Mouse (Mus musculus) lung, postnatal 0 days (tissue): ENCODE measurements at regions not wholly inside any gene's neighbourhood (a gene's known extent, or its start where the extent isn't known, plus 50 kb on each side); places are given as distances from the start of the nearest gene placed in this dataset.

Experiments
- CTCF ChIP-seq: IDR thresholded peaks from 2 replicates; pipeline ENCODE4 v1.5.1; 2016; ENCODE audit warnings: antibody characterized with exemption, mild to moderate bottlenecking
- EP300 ChIP-seq: IDR thresholded peaks from 2 replicates; pipeline ENCODE4 v1.6.1; 2016; ENCODE audit warnings: antibody characterized with exemption, mild to moderate bottlenecking, control low read depth

DNA sequence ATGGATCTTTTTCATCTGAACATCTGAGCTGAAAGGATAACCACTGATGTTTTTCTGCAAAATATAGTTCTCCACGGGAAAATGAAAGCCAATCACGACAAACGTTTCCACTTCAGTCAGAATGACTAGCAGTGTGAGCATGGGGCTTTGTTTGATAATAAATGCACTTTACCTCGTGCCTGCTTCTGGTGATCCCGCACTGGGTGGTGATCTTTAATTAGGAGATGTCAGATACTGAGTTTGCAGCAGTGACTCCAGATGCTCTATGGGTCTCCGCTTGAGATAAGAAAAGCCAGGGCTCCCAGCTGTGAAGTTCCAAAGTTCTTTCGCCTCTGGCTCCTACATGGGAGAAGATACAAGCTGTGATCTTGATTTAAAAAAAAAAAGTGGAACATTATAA lies 589.7 kb upstream of the Tenm4 start:
- TF ChIP-seq CTCF: no peak
- no peak for TF ChIP-seq EP300
